Mouse (Mus musculus): ENCODE measurements around the gene Ormdl3.

The Ormdl3 gene

GRCm38 (mm10) chr11:98550975-98551828 lies 36.0 kb downstream of the Ormdl3 start, which contains the start of gene Zpbp2:
Gene Zpbp2, plus strand, starts transcription at chr11:98551097.
- DNase-seq (ENCODE audit: low spot score in 2 of 2), result peak; percentile 93 to 94

GRCm38 (mm10) chr11:98550311-98550974 lies 36.7 kb downstream of the Ormdl3 start:
- DNase-seq (ENCODE audit: low spot score in 2 of 2), result no peak

- no peak for DNase-seq (ENCODE audit: low spot score in 2 of 2)
These were observed 37.8 kb downstream of the Ormdl3 start for GRCm38 (mm10) chr11:98549363-98549762.

GRCm38 (mm10) chr11:98547308-98547693 lies 39.9 kb downstream of the Ormdl3 start:
- no peak for DNase-seq (ENCODE audit: low spot score in 2 of 2)

- DNase-seq (ENCODE audit: low spot score in 2 of 2), result no peak
These were observed 40.5 kb downstream of the Ormdl3 start for GRCm38 (mm10) chr11:98546529-98547307.

GRCm38 (mm10) chr11:98545711-98546231 lies 41.4 kb downstream of the Ormdl3 start, which contains the start of gene Ikzf3:
Gene Ikzf3, minus strand, starts transcription at chr11:98546031.
- peak; percentile 5 to 31 for DNase-seq (ENCODE audit: low spot score in 2 of 2)

- no peak for DNase-seq (ENCODE audit: low spot score in 2 of 2)
These were observed 42.1 kb downstream of the Ormdl3 start for GRCm38 (mm10) chr11:98544890-98545677.

GRCm38 (mm10) chr11:98543414-98543813 lies 43.8 kb downstream of the Ormdl3 start:
- DNase-seq (ENCODE audit: low spot score in 2 of 2), result no peak

GRCm38 (mm10) chr11:98542553-98542952 lies 44.6 kb downstream of the Ormdl3 start:
- DNase-seq (ENCODE audit: low spot score in 2 of 2), result no peak

- no peak for DNase-seq (ENCODE audit: low spot score in 2 of 2)
These were observed 46.8 kb downstream of the Ormdl3 start for GRCm38 (mm10) chr11:98540319-98540718.

- no peak for DNase-seq (ENCODE audit: low spot score in 2 of 2)
These were observed 49.6 kb downstream of the Ormdl3 start for GRCm38 (mm10) chr11:98537480-98538034.
